Mouse (Mus musculus) liver, adult (tissue): ENCODE data around the gene Galntl5.

Experiments
- GATA4 ChIP-seq: IDR thresholded peaks from 2 replicates; pipeline ENCODE4 v1.6.1; 2014; ENCODE audit warnings: mild to moderate bottlenecking, low read length; ENCODE audit not compliant: insufficient replicate concordance

Gene Galntl5

GRCm38 (mm10) chr5:25256686-25257085 lies 75.4 kb downstream of the Galntl5 start:
- no peak for TF ChIP-seq GATA4

- no peak for TF ChIP-seq GATA4
Measured at GRCm38 (mm10) chr5:25261452-25261851, 80.2 kb downstream of the Galntl5 start.

GRCm38 (mm10) chr5:25262266-25262665 lies 81.0 kb downstream of the Galntl5 start:
- TF ChIP-seq GATA4: no peak

DNA sequence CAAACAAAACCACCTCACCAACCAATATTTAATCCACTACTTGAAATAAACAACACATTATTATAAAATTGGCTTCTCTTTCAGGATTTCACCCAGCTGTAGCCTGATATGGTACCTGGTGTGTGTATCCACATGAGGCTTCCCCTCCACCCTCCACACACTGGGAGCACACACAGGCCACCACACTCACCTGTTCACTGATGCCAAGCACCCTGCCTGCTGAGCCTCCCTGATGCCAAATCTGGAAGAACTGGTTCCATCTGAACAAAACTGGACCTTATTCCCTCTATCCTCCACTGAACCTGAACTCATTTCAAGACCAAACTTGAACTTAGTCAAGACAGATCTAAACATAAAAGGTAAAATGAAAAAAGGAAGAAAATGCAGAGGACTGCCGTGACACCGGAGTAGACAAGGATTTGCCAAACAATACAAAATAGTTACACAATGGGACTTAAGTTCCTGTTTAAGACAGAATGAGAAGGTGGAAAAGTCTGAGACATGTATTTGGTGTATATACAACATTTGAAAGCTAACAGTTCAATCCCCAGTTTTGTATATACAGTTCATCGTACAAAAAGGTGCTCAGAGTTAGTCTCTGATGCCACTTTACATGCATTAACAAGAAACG lies 87.1 kb downstream of the Galntl5 start:
- no peak for TF ChIP-seq GATA4
